Mouse (Mus musculus) heart, postnatal 0 days (tissue): Measurements from ENCODE around the gene March1. TPM values are rescaled to one million over a fixed set of nuclear protein-coding genes. Genes with fewer than 3 reads are reported as not detected.

Experiments
- ATAC-seq: fragments of 200-750 bp; cut with Nextera tagmentation; 2 replicates; pipeline ENCODE4 v1.8.0; 2017; ENCODE audit warnings: low read depth, moderate number of reproducible peaks, moderate library complexity; ENCODE audit not compliant: insufficient read depth
- DNase-seq: peaks from one replicate; pipeline ENCODE4 v3.0.0-alpha.2; 2016; ENCODE audit warnings: low spot score
- H3K27ac ChIP-seq: fragments of 300-500 bp; sonication (generic); 2 replicates; pipeline ENCODE4 v1.5.1; 2014; ENCODE audit warnings: low read depth, mild to moderate bottlenecking
- H3K27me3 ChIP-seq: fragments of 300-500 bp; sonication (generic); 2 replicates; pipeline ENCODE4 v1.6.1; 2014; ENCODE audit warnings: low read length, mixed read lengths; ENCODE audit not compliant: control insufficient read depth, insufficient read depth
- H3K36me3 ChIP-seq: fragments of 300-500 bp; sonication (generic); replicated peaks from 2 replicates; pipeline ENCODE4 v1.6.1; 2014; ENCODE audit warnings: low read length, mixed read lengths; ENCODE audit not compliant: control insufficient read depth, insufficient read depth
- H3K4me1 ChIP-seq: fragments of 300-500 bp; sonication (generic); 2 replicates; pipeline ENCODE4 v1.6.1; 2014; ENCODE audit warnings: antibody characterized with exemption; ENCODE audit not compliant: control insufficient read depth, insufficient read depth
- H3K4me2 ChIP-seq: fragments of 300-500 bp; sonication (generic); 2 replicates; pipeline ENCODE4 v1.6.1; 2014; ENCODE audit warnings: low read depth, mild to moderate bottlenecking, low read length, moderate library complexity
- H3K4me3 ChIP-seq: fragments of 300-500 bp; sonication (generic); 2 replicates; pipeline ENCODE4 v1.5.1; 2014; ENCODE audit warnings: low read depth, low read length
- H3K9ac ChIP-seq: fragments of 300-500 bp; sonication (generic); replicated peaks from 2 replicates; pipeline ENCODE4 v1.6.1; 2014; ENCODE audit warnings: low read depth, low read length, mixed read lengths
- H3K9me3 ChIP-seq: fragments of 300-500 bp; sonication (generic); replicated peaks from 2 replicates; pipeline ENCODE4 v1.6.1; 2016; ENCODE audit warnings: low read length; ENCODE audit not compliant: control insufficient read depth
- CTCF ChIP-seq: IDR thresholded peaks from 2 replicates; pipeline ENCODE4 v1.5.1; 2016; ENCODE audit warnings: antibody characterized with exemption, control low read depth, low read depth
- EP300 ChIP-seq: IDR thresholded peaks from 2 replicates; pipeline ENCODE4 v1.6.1; 2016; ENCODE audit warnings: antibody characterized with exemption, low read depth
- WGBS: fragments of 180-500 bp; shearing (Covaris S2); extraction: QIAGEN DNeasy Blood & Tissue Kit; methylation state at CpG from one replicate; pipeline ENCODE4 v1.1.7; 2014; 5-methylcytosine and 5-hydroxymethylcytosine counted together
- polyA plus RNA-seq: library from polyadenylated mRNA; unstranded; fragments of >200 nt; fragmentation: Nextera tagmentation; extraction: Ambion mirVana; gene quantifications from 2 replicates; pipeline ENCODE4 v1.2.1, GENCODE M21; 2015
- total RNA-seq: library from RNA; depleted of rRNA; stranded (reverse); fragments of >200 nt; gene quantifications from 2 replicates; pipeline ENCODE4 v1.2.3, GENCODE M21; 2014; ENCODE audit warnings: low replicate concordance

The March1 gene
- total and polyA plus RNA-seq, 2 experiments from 2014 or later = 0.04 to 0.31 TPM

DNA sequence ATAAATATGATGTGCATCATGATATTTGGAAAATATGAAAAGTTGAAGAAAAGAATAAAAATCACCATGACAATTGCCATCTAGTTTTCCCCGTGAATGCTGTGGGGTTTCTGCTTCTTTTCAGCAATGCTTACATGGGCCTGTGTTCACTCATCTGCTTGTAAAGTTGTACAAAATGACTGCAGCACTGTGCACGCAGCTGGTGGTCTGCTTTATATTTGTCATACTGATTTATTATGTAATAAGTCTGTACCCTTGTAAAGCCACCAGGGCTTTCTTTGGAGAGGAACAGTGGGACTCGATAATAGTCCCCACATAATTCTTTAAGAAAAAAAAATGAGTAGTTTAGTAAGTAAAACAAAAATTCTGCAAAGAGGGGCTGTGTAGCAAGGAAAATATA is 564.6 kb downstream of the March1 start:
- no peak for TF ChIP-seq EP300
- no peak for TF ChIP-seq CTCF
- H3K9ac ChIP-seq = no peak overlapping the region
- H3K4me2 ChIP-seq = no peak overlapping the region
- WGBS = 51% methylated on average over 3 of the region's 3 CpGs
- no peaks in the 10 kb centered on the region for H3K36me3 ChIP-seq
- H3K9me3 ChIP-seq = no peaks in the 10 kb centered on the region
- no peak overlapping the region for H3K27ac ChIP-seq
- no peak for DNase-seq
- H3K4me1 ChIP-seq = no peaks in the 10 kb centered on the region
- H3K27me3 ChIP-seq = no peaks in the 10 kb centered on the region
- ATAC-seq = no peak
- no peak overlapping the region for H3K4me3 ChIP-seq

DNA sequence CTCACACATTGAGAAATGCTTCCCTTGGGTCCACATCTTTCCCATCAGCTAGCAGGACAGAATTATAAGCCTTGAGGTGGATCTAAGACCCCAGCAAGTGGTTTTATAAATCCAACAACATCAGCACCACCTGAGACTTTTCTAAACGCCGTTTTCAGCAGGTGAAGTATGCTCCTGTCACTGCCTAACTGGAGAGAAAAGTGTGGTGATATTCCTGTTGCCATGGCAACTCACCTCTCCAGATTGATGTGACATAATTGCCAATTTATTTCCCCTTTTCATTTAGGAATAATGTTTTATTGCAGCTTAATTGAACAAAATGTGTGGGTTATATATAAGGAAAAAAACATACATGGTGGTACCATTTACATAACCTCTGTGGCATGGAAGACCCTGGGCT is 565.8 kb downstream of the March1 start:
- no peaks in the 10 kb centered on the region for H3K36me3 ChIP-seq
- no peak for TF ChIP-seq EP300
- no peak for TF ChIP-seq CTCF
- no peak overlapping the region for H3K4me2 ChIP-seq
- no peaks in the 10 kb centered on the region for H3K9me3 ChIP-seq
- no peak overlapping the region for H3K27ac ChIP-seq
- no peaks in the 10 kb centered on the region for H3K27me3 ChIP-seq
- no peak overlapping the region for H3K9ac ChIP-seq
- no peak for ATAC-seq
- WGBS = 76% methylated on average over 2 of the region's 2 CpGs
- no peak for DNase-seq
- H3K4me3 ChIP-seq = no peak overlapping the region
- H3K4me1 ChIP-seq = no peaks in the 10 kb centered on the region

DNA sequence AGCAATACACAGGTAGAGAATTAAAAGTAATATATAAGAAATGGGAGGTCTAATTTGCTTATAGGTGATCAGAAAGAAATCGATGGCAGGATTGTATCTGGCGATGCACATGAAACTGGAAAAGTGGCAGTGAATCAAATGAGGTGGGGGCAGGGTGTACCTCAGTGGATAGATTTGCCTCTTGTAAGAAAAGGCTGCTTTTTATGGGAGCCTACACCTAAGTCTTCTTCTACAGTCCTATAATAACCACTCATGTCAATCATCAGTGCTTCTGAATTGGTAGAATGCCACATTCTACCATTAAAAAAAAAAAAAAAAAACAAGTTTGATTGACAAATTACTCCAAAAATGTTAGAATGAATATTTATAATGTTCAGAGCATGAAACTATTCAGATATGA is 567.5 kb downstream of the March1 start:
- Histone ChIP-seq H3K9ac (no peak overlapping the region), H3K27me3 (no peaks in the 10 kb centered on the region), H3K4me3 (no peak overlapping the region), H3K9me3 (no peaks in the 10 kb centered on the region), H3K27ac (no peak overlapping the region), H3K4me1 (no peaks in the 10 kb centered on the region), H3K36me3 (no peaks in the 10 kb centered on the region), H3K4me2 (no peak overlapping the region)
- TF ChIP-seq CTCF = no peak
- no peak for TF ChIP-seq EP300
- ATAC-seq = no peak
- no peak for DNase-seq
- WGBS = 84% methylated on average over 2 of the region's 2 CpGs

DNA sequence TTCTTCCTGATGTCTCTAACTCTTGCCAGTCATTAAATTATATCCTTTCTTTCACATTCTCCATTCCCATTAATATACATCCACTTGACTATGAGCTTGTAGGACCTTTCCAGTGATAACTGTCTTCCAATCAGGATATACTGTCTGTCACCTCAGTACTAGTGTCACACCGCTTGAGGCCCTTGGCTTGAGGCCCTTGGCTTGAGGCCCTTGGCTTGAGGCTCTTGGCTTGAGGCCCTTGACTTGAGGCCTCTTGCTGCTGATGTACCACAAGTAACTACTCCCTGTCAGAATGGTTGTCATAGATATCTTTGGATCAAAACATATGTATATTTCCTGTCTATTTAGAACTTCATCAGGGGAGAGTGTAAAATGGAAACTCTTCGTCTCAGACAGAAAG is 576.7 kb downstream of the March1 start:
- 58% methylated on average over 2 of the region's 2 CpGs for WGBS
- DNase-seq = no peak
- no peak for ATAC-seq
- H3K4me1 ChIP-seq = no peaks in the 10 kb centered on the region
- no peak overlapping the region for H3K4me3 ChIP-seq
- no peaks in the 10 kb centered on the region for H3K9me3 ChIP-seq
- no peak overlapping the region for H3K4me2 ChIP-seq
- H3K27ac ChIP-seq = no peak overlapping the region
- H3K27me3 ChIP-seq = no peaks in the 10 kb centered on the region
- TF ChIP-seq EP300 (no peak), CTCF (no peak)
- H3K9ac ChIP-seq = no peak overlapping the region
- no peaks in the 10 kb centered on the region for H3K36me3 ChIP-seq

DNA sequence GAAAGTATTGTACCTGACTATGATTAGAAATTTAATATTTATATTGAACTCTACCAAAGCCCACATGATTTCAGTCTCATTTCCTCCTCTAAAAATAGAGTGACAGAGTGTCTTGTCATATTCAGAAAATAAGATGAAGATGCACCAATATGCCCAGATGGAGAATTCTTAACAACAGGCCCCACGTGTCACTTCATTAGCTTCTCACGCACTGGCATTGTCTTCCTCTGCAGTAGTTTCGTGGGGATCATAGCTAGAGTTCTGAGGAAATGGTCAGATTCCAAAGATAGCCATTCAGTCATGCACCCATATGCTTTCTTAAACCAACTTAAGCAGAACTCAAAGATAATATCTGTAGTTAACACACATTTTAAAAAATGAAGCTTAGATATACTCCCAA is 582.5 kb downstream of the March1 start:
- Histone ChIP-seq H3K4me3 (no peak overlapping the region), H3K4me2 (no peak overlapping the region), H3K27me3 (no peaks in the 10 kb centered on the region), H3K9ac (no peak overlapping the region), H3K27ac (no peak overlapping the region), H3K9me3 (no peaks in the 10 kb centered on the region), H3K4me1 (no peaks in the 10 kb centered on the region), H3K36me3 (no peaks in the 10 kb centered on the region)
- no peak for DNase-seq
- WGBS = 75% methylated on average over 3 of the region's 3 CpGs
- TF ChIP-seq EP300 = no peak
- TF ChIP-seq CTCF = no peak
- ATAC-seq = no peak

DNA sequence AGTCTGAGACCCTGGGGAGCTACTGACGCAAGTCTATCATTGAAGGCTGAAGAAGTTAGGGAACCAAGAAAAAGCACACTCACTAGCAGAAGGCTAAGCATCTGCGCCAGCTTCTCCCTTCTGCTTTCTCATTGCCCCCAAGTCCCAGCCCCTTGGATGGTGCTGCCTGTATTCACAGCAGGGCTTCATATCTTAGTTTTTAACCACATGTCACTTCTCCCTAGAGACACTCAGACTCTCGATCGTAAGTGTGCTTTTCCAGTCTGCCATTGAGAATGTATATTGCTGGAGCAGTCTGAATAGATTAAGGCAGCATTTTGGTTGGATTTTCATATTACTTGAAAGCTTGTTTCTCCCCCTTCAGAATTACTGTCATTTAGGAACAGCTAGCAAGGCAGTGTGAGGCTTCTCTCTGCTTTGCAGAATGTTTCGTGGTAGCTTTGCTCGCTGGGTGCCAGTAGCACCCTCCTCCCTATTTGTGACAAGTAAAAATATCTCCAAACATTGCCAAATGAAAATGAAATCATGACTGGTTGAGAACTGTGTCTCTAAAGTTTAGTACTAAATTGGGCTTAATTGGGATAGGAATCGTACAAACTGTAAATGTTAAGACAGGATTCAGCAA is 586.2 kb downstream of the March1 start:
- H3K4me1 ChIP-seq = no peaks in the 10 kb centered on the region
- no peak overlapping the region for H3K4me3 ChIP-seq
- WGBS = 81% methylated on average over 7 of the region's 7 CpGs
- no peak for ATAC-seq
- no peak overlapping the region for H3K27ac ChIP-seq
- no peak for DNase-seq
- no peak overlapping the region for H3K9ac ChIP-seq
- no peaks in the 10 kb centered on the region for H3K27me3 ChIP-seq
- no peaks in the 10 kb centered on the region for H3K9me3 ChIP-seq
- no peak overlapping the region for H3K4me2 ChIP-seq
- TF ChIP-seq EP300 (no peak), CTCF (no peak)
- H3K36me3 ChIP-seq = no peaks in the 10 kb centered on the region
